Mouse (Mus musculus): Measurements from ENCODE around the gene Sipa1l1.

GRCm38 (mm10) chr12:82408486-82408885 is 239.4 kb downstream of the Sipa1l1 start:
- no peak for TF ChIP-seq POLR2A (IDR thresholded peaks at IDR 0.05; ENCODE audit: low read depth, low read length)
- no peak for TF ChIP-seq CTCF (conservative IDR thresholded peaks at IDR 0.05; ENCODE audit: insufficient read depth, insufficient read length, low read depth, low read length)

All from kidney, adult 2 months (tissue).